Mouse (Mus musculus) mouse trophoblast stem cell (cell line): ENCODE data around the gene Tcaim.
"Not testable (repeated sequence)": the region's sequence is repeated elsewhere in the genome, so short reads cannot be mapped to it uniquely, and the experiment has no call there.

Experiments used
- in situ Hi-C, 2 experiments: fragments of 300-500 bp; cut with MseI, MboI; formaldehyde crosslinking; loops; 2 replicates in 1 of 2; 3 replicates in 1 of 2; pipeline ENCODE4 v1.15.1; 2025

Gene Tcaim

DNA sequence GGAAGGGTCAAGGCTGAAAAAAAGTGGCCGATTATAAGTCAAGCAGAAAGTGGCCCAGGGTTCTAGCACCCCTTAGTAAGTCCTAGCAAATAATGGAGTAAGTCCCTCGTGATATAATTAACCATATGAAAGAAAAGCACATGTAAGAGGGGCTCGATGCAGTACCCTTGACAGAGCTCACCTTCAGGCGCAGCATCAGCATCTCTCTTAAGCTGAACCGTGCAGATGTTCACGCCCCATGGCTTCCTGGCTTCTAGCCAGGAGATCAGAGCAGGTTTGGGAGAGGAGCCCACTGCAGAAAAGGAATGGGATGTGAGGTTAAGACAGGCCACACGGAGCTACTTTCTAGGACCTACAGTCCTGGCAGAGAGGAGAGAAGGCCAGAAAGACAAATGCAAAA lies 49.2 kb downstream of the Tcaim start:
- in situ Hi-C loops: no loop called here

DNA sequence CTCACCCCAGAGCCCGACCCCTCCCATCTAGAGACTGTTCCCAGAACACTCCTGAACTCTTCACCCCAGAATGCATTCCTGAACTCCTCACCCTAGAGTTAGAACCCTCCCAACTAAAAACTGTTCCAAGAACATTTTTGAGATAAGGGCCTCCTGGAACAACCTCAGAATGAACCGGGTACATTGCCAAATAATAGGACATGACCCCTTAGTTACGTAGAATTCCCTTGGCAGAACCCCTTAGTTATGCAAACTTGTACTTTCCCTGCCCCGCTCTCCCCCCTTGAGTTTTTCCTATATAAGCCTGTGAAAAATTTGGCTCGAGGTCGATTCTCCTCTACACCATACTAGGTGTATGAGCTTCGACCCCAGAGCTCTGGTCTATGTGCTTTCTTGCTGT lies 49.8 kb downstream of the Tcaim start:
- in situ Hi-C loops: not testable (repeated sequence)

DNA sequence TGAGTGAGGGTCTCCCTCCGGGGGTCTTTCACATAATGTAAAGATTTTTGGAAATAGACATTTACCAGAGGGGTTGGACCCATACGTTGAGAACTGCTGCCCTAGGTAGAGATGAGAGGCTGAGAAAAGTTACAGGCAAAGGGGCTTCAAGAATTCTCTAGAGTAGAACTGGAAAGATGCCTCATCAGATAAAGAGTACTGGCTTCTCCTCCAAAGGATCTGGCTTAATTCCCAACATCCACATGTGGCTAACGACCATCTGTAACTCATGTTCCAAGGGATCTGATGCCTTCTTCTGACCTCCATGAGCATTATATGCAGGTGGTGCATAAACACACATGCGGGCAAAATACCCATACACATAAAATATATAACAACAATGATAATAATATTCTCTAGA lies 50.3 kb downstream of the Tcaim start:
- in situ Hi-C loops: no loop called here

DNA sequence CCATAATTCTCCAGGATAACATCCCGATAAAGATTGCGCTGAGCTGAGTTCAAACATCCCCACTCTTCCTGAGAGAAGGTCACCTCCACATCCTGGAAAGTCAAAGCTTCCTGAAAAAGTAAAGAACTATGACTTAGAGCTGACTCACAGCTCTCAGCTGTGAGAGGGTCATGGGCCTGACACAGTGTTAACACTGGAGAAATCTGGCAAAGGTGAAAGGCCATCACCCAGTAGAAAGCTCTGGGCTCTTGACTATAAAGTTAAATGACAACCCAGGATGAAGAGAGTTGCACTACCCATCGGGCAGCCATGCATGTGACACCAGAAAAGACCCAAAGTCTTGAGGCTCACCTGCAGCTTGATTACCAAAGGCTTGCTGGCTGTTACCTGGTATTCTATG lies 51.4 kb downstream of the Tcaim start:
- in situ Hi-C loops: no loop called here

DNA sequence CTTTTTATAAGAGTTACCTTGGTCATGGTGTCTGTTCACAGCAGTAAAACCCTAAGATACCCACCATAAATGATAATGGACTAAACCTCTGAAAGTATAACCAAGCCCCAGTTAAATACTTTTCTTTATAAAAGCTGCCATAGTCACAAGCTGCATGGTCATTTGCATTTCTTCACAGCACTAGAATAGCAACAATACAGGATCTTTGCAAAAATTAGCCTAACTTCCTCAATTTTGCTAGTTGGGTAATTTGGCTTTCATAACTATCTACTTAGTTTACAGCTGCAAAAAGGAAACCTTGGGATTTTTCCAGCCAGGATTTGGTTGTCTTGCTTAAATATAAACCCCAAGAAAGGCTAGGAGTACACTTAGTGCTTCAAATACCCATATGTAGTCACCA lies 55.4 kb downstream of the Tcaim start:
- in situ Hi-C loops: no loop called here

DNA sequence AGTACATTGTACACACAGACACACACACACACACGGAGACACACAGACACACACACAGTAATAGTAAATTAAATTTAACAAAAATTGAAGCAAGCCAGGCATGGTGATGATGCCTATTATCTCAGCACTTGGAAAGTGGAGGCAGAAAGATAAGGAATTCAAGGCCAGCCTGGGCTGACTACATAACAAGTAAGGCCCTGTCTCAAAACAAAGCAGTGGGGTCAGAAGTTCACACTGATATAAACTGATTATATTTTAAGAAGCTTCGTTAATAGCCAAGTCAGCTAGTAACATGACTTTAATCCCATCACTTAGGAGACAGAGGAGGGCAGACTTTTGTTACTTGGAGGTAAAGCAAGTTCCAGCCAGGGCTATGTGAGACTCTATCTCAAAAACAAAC lies 58.4 kb downstream of the Tcaim start:
- in situ Hi-C loops: no loop called here

DNA sequence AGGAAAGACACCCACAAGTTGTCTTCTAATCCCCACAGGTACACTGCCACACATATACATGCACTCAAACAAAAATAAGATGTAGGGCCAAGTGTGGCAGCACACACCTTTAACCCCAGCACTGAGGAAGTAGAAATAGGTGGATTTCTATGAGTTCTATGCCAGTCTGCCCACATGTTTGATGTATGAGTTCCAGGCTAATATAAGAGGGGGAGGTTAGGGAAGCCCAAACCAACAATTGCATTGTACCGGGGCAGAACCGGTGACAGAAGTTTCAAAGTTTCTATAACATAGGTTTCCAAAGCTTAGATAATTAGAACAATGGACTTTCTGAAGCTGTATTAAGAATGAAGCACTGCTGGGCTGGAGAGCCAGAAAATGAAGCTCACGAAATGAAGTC lies 59.5 kb downstream of the Tcaim start:
- in situ Hi-C loops: no loop called here

DNA sequence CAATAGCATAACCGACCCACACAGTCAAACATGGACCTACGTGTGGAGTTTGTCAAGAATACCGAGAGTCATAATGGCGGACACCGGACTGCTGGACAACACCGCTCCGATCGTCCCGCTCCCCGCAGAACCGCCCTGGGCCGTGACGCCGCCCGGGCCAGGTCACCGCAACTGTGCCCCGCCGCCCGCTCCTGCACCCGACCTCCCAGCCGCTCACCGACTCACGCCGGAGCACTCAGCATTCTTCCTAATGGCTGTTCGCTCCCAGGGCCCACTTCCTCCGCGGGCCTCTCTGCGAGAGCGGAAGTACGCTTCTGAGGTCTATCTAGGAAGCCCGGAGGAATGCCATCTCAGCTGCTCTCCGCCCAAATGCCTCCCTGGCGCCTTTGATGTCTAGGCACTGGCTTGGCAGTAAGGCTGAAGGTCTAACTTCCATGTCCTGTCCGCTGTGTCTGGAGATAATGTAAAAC lies 60.4 kb downstream of the Tcaim start, which contains the start of gene Zfp445:
TSS of gene Zfp445 (minus strand) at position 310 of the 470 bp plus-strand sequence.
- in situ Hi-C loops: no loop called here

DNA sequence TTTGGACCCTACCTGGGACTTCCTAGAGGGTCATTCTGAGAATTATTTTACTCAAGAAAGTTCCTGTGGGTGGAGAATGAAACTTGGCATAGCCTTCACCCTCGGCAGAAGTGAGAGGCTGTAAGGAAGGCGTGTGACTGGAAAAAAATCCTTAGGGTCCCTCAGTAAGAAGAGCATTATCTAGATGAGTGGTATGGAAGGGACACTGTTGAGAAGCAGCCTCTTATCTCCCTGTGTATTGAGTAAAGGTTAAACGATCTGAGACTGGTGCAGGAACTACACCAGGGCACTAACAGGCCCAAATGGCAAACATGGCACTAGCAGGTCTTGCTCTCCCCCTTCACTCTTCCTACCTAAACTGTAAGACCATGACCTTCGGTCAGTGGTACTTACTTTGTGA lies 60.9 kb downstream of the Tcaim start:
- in situ Hi-C loops: no loop called here

DNA sequence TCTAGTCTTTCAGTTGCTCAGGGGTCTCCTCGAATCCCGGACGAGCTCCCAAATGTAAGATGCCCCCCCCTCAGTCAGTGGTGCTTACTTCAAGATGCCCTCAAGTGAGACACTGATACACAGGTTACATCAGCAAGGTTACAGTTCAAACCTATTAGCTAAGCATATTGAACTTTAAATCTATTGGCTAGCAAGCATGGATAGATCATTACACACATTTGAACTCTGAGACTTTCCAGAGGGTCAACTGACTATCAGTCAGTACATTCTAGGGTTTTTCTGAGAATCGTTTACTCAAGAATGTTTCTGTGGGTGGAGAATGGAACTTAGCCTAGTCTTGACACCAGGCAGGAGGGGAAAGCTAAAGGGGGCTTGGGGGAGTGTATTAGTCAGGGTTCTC lies 67.3 kb downstream of the Tcaim start:
- in situ Hi-C loops: no loop called here

DNA sequence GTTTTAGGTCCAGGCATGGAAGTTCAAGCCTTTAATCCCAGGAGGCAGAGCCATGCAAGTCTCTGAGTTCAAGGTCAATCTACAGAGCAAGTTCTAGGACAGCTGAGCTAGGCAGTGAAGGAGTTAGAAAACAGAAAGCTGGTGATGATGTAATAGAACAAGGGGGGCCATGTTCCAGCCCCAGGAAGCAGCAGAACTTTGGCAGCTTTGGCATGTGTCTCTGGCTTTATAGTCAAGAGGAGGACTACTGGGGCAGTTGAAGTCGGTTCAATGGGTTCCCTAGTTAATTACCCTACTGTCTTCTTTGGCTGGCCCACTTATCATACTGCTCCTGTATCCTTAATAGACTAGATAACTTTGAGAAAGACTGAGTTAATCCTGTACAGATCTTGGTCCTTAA lies 69.3 kb downstream of the Tcaim start:
- in situ Hi-C loops: no loop called here

DNA sequence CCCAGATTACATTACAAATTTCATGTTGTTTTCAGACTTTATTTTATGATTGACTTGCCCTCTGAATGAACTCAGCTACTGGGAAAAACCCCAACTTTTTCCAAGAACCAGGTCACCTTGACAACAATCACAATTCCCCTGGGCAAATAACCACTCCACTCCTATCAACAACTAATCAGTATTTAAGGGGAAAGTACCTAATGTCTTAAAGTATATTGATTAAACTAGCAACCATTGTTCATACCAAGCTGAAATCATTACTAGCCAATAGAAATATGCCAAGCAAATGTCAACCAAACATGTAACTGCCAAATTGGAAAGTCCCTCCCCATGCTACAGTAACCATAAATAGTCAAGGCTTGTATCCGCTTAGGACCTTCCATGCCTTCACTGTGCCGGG lies 69.8 kb downstream of the Tcaim start:
- in situ Hi-C loops: no loop called here

DNA sequence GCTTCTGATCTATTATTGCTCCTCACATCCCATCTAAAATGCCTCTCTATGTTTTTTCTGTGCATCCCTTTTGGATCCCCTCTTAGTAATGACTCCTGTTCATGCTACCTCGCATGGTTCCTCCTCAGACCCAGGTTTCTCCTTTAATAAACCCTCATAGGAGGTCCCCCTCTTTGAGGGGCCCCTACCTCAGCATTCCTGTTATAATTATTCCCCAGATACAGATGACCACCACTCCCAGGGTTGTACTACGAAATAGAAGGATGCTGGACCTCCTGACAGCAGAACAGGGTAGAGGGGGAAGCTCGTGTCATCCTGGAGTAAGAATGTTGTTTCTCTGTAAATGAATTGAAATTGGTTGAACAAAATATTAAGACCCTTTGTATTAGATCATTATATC lies 80.0 kb downstream of the Tcaim start, which contains the start of gene Zkscan7:
TSS of gene Zkscan7 (plus strand) at position 301 of the 400 bp plus-strand sequence.
- in situ Hi-C loops: no loop called here
